Mouse (Mus musculus): ENCODE measurements around the gene Rack1. TPM values are rescaled to one million over a fixed set of nuclear protein-coding genes. Genes with fewer than 3 reads are reported as not detected.
"Not testable (repeated sequence)": the region's sequence is repeated elsewhere in the genome, so short reads cannot be mapped to it uniquely, and the experiment has no call there.

The Rack1 gene
- total RNA-seq, 4 experiments from 2014 or later = 240 to 284 (median 258) TPM

DNA sequence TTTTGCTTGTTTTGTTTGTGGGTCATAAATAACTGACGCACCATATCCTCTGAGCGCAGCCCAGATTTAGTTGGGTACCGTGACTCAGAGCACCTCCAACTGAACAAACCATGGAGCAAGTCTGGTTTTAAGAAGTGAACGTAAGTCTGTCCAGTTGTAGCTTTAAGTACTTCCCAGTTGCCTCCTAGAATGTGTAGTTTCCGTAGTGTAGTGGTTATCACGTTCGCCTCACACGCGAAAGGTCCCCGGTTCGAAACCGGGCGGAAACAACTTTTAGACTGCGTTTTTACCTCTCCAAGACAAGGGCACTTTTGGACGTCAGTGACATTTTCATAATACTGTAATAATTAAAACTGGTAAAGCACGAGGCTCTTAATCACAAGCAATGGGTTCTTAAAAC, 18.2 kb downstream of the Rack1 start:
- DNase-seq (ENCODE audit: low spot score in 2 of 2) = peak; percentile 84 to 90

DNA sequence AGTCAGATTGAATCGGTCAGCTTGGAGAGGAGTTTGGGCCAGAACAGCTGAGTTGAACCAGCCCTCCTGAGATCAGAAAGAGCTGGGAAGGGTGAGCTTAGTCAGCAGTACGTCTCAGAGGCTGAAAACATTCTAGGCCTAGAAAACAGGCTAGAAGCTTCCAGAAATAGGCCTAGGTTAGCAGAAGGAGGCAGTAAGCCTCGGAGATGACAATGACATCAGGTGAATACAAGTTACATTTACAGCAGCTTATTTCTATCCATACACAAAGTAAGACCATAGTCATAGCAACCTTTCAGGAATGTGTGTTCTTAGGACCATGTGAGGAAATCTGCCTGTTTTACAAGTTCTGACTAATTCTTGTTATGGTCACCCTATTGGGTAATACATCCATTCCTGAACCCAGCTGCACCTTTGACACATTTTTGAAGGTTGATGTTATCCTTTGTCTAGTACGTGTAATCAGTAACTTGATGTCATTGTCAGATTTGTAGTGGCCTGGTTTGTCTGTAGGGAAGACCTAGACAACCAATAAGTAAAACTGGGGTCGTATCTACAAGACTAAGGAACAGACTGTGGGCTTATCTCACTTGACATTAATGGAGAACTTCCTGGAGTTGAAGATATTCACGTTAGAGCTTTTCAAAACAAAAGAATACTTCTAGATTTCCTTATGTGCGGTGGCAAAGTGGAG, 19.6 kb downstream of the Rack1 start:
- DNase-seq (ENCODE audit: low spot score in 2 of 2) = no peak

DNA sequence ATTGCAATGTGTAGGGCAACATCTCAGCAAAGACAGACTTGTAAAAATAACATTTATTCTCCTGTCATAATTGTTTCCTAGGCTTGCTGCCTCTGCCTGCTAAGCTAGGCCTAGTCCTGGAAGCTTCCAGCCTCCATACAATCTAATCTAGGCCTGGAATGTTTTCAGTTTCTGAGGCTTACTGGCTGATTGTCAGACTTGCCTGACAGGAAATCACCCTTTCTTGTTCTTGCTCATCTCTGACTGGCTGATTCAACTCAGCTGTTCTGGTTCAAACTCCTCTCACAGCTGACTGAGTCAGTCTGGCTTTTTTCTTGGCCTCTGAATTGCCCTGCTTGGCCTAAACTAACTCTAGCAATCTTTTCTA, 20.2 kb downstream of the Rack1 start:
- DNase-seq (ENCODE audit: low spot score in 2 of 2) = no peak

DNA sequence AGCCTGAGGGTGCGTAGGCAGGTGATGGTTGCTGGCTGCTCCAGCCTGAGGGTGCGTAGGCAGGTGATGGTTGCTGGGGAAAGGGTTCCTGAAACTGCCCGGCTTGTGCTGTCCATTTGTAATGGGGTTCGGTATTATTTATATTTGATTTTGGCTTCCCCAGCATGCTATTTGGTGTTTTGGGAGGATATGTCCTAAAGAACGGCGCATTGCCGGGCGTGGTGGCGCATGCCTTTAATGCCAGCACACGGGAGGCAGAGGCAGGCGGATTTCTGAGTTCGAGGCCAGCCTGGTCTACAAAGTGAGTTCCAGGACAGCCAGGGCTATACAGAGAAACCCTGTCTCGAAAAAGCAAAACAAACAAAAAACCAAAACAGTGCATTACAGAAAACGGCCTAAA, 21.2 kb downstream of the Rack1 start:
- DNase-seq (ENCODE audit: low spot score in 2 of 2) = not testable (repeated sequence)

DNA sequence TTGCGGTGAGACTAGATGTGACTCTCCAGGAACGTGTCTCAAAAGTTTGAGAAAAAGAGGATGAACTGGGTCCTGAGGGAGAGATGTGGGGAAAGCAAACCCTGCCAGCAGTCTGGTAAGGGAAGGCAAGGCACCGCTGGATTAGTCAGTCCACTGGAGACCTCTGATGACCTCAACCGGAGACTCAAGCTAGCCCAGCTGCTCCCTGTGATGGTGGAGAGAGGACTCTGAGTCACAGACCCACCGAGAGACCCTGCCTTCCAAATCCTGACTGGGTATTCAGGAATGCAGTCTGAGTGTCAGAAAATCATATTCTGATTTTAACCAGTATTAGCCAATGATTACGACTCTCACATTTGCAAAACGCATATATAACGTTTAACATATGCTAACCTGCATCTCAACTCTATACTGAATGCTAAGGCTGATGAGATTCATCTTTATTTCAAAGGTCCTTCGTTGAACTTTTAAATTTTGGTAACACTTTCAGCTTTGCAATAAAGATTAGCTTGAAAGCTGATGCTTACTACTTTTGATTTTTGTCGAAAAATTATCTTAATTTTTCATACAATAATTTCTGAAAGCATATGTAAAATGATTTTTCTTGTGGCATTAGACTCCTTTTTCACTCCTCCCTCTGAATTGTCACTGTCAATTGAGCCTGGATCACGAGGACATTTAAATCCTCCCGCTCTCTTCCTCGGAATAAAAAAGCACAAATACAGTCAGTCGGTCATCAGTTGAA, 22.8 kb downstream of the Rack1 start:
- DNase-seq (ENCODE audit: low spot score in 2 of 2) = no peak

DNA sequence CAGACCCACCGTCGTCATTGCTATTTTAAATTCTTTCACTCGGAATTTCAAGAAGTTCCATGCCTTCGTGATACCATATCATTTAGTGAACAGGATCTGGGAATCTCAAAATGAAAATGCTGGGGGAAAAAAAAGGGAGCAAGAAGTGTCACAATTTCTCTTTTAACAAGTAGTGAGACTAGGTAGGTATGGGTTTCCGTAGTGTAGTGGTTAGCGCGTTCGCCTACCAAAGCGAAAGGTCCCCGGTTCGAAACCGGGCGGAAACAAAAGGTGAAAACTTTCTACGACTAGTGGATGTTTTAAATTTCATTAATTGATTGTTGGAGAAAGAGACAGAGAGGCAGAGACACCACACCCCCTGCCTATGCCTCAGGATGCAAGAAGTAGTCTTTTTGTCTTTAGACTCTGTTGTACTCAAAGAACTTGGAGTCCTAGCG, 23.4 kb downstream of the Rack1 start:
- DNase-seq (ENCODE audit: low spot score in 2 of 2) = peak in 1 of 2 experiments; percentile 53

DNA sequence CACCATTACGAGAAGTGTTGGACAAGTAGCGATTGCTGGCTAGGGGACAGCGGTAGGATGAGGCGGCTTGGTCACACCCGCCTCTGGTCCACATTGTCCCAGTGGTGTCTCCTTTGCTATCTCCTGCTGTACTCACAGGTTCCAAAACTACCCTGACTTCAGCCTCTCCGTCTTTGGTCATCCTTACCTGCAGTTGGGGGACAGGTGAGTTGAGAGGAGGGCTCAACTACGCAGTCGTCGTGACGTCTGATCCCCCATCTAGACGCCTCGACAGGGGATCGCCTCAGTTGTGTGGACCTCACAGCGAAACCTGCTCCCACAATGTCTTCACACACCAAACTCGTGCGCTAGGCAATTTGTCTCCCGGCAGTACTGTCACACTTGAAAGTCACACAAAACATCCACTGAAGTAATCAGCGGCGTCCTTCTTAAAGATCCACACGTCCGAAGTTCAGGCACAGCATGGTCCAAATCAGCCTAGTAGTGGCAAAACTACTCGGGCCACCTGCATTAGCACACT, 24.2 kb downstream of the Rack1 start:
- DNase-seq (ENCODE audit: low spot score in 2 of 2) = no peak

DNA sequence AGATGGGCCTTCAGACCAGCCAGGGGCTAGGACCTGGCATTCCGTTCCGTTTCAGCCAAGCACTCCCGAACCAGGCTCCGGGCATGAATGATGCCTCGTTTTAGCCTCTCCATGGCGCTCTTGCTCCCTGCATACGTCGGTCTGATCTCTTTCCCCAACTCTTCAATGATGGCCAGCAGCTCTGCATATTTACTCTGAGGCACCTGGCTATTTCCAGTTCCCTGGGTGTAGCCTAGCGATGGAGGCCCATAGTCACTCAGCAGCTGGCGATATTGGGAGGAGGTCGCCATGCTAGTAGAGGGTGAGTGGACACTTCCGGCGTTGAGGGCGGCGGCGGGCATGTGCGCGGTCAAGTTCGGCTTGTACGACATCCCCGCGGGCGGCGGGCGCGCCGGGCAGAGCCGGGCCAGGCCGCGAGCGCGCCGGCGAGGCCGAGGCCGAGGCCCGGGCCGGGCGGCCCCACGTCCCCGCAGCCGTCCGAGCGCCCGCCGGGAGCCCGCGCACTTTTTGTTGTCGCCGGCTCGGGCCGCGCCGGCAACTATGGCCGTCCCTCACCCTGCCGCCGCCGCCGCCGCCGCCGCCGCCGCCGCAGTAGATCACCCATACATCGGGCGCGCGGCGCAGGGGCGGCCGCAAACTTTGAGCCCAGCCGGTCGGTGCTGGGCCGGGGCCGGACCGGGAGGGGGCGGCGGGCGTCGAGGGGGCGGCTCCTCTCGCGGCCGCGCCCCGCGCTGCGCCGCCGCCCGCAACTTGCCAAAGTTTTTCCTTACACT, 26.0 kb downstream of the Rack1 start, which contains the start of the genes Trim7 and Gm12184:
Gene Trim7, plus strand, starts transcription at position 162 of the 773 bp plus-strand sequence.
Gene Gm12184, minus strand, starts transcription at position 677 of the 773 bp plus-strand sequence.
- DNase-seq (ENCODE audit: low spot score in 2 of 2) = not testable (repeated sequence)

DNA sequence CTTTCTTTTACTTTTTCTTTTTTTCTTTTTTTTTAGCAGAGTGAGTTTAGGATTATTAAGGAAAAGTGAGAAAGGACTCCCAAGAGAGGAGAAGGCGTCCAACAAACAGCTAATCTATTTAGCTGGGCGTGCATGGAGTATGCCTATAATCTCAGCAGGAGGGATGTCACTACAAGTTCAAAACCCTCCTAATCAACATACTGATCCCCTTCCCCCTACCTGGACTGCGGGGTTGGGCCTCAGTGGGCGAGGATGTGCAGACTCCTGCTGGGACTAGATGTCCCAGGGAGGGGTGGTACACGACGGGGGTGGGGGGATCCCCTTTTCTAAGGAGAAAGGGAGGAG, 26.6 kb downstream of the Rack1 start:
- DNase-seq (ENCODE audit: low spot score in 2 of 2) = no peak

DNA sequence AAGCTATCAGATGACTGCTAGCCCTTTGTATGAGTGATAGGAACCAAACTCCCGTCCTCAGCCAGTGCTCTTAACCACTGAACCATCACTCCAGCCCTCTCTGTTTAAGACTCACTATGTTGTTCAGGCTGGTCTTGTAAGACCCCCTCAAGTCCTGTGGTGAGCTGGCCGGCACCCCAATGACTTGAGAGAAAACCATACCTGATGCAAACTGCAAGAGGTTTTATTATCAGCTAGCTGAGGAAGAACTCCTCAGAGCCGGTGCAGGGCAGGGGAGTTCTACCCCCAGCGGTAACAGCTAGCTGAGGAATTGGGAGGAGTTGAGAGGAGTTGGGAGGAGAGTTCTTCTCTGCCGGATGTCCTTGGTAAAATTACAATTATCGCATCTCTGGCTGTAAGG, 27.8 kb downstream of the Rack1 start:
- no peak for DNase-seq (ENCODE audit: low spot score in 2 of 2)

DNA sequence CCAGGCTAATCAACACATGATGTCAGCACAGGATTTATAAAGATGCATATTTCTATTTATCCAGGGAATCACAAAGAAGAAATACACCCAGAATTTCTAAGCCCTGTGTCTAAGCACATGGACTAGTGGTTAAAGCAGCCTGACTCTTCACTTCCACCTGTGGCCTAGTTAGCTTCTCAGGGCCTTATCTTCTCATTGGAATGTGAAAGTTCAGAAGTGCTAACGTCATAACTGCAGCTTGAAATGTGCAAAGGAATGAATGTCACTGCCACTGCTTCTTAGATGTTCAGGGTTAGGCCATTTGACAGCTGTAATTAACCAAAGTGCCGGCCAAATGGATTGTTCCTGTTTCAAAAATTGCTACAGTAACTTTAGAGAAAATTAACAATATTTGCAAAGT, 30.1 kb downstream of the Rack1 start:
- DNase-seq (ENCODE audit: low spot score in 2 of 2) = no peak

DNA sequence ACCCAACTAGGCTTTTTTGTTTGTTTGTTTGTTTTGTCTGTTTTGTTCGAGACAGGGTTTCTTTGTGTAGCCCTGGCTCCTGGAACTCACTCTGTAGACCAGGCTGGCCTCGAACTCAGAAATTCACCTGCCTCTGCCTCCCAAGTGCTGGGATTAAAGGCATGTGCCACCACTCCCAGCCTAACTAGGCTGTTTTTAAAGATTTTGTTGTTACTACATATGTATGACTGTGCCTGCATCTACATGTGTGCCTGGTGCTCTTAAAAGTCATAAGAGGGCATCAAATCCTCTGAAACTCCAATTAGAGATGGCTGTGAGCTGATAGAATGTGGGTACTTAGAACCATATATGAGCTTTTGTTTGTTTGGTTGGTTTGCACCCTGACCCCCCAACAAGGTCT, 31.1 kb downstream of the Rack1 start:
- no peak for DNase-seq (ENCODE audit: low spot score in 2 of 2)

DNA sequence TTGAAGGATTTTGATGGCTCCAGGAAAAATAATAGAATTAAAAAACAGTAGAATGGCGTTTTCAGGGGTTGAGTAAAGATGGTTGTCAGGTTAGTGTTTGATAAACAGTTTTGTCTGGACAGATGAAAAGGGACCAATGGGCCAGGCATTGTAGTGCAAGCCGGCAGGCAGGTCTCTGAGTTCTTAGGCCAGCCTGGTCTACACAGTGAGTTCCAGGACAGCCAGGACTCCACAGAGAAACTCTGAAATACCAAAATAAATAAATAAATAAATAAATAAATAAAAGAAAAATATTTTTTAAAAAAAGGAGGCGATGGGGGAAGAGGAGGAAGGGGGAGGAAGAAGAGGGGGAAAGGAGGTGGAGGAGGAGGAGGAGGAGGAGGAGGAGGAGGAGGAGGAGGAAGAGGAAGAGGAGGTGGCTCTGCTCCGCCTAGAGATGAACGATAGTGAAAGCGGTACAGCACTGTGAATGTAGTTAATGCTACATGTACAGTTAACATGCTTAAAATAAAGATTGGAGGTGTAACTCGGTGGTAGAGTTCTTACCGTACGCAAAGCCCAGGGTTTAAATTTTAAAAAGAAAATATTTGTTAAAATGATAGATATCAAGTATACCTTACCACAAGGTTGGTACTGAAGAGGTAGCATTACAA, 33.1 kb downstream of the Rack1 start:
- no peak for DNase-seq (ENCODE audit: low spot score in 2 of 2)

DNA sequence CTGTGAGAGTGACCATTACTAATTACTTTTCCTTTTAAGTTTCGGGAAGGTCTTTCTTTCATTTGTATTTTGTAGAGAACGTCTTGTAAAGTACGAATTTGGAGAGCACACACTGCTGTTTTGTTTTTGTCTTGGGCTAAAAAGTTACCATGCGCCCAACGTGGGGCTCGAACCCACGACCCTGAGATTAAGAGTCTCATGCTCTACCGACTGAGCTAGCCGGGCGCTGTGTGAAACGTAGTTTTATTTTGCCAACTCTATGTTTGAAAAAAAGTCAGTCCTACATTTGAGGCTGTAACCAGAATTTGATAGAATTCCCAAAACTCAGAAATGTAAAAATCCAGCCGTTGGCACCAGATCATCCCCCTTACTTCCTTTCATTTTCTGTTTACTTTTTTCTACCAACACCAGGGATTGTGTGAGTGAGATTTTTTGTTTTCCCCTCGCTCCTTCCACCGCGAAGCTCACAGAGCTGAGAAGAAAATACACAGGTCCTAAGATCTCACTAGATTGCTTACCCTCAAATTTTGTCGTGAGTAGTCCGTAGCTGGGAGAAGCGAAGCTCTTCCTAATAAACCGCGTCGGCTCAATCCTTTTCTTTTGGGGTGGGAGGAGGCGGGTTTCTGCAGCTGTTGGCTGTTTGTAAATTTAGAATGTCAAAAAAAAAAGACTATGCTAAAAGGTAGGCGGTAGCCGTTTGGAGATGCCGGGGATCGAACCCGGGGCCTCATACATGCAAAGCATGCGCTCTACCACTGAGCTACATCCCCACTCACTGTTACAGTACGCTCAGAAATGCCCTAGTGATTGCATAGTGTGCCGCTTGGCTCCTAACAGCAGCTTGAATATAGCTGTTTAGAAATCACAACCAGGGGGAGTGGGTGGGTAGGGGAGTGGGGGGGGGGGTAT, 33.9 kb downstream of the Rack1 start:
- DNase-seq (ENCODE audit: low spot score in 2 of 2) = peak; percentile 84 to 95

DNA sequence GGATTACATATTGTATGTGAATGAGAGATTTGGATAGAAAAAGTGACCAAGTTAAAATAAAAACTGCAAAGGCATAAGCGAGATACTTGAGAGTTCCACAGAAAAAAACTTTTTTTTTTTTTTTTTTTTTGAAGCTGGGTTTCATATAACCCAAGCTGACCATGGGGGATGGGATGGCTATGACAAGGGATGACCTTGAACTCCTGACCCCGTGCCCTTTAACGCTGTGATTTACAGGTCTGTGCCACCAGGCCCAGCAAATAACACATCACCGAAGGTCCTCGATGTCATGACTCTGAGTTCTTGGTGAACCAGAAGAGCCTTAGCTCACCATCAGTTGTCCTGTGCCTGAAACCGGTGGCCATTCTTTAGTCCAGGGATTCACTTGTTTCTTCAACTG, 35.8 kb downstream of the Rack1 start:
- DNase-seq (ENCODE audit: low spot score in 2 of 2) = no peak

DNA sequence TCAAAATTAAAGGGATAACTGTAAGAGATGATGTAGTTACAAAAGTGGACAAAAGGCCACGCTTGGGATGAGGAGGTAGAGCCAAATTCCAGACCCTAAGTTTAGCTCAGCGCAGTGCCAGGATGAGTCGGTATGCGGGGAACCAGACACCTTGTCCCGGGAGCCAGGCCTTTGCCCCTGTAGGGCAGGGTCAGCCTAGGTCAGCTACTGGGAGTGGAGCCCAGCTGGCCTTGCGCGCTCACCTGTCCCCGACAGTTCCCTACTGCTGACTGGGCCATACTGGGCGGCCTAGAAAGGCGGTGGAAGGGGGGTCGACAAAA, 36.8 kb downstream of the Rack1 start:
- DNase-seq (ENCODE audit: low spot score in 2 of 2) = no peak

DNA sequence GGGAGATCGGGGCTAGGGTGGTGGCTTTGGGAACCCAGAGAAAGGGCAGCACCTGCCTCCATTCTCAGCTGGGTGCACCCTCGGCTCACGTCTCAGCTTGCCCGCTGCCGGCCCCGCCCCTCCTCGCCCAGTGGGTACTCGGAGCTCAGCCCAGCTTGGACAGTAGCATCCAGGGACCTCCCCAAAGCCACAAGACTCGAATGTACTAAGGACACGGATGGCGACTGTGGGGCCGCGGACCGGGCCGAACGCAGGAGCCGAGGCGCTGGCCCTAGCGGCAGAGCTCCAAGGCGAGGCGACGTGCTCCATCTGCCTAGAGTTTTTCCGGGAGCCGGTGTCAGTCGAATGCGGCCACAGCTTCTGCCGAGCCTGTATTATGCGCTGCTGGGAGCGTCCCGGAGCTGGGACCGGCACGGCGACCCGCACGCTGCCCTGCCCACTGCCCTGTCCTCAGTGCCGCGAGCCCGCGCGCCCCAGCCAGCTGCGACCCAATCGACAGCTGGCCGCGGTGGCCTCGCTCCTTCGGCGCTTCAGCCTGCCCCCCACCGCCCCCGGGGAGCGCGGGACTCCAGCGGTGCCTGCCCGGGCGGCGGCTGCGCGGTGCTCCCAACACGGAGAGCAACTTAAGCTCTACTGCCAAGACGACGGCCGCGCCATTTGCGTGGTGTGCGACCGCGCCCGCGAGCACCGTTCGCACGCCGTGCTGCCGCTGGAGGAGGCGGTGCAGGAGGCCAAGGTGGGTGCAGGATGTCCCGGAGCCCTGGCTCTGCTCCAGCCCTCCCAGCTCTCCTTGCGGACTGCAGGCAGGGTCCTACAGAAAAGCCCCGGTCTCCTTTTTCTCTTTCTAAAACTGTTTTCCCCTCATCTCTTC, 37.4 kb downstream of the Rack1 start:
- no peak for DNase-seq (ENCODE audit: low spot score in 2 of 2)

DNA sequence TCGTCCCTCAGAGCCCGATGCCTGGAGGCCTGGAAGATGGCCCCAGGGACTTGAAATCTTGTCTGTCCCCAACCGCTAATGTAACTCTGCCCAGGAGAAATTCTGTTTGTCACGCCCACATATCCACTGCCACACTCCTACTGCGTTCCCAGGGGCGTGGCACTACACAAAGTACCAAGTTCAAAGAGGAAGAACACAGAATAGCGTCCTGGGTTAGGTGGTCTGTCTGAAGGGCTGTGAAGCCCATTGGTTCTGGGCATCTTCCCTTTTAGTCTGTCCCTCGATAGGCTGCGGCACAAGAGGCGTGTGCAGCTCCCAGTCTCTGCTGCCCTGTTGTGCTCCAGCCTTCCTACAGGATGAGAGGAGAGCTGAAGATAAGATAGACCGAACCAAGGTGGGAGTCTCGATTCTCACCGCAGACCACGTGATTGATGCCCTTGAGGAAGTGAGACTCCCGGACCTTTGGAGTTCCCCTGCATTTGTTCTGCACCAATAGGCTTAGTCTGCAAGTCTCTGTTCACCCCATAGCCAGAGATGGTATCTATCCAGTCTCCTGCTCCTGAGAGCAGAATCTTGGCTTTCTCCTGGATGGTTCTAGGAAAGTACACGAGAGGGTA, 38.2 kb downstream of the Rack1 start:
- DNase-seq (ENCODE audit: low spot score in 2 of 2) = no peak

All from layer of hippocampus, adult 8-10 months (tissue).